Mouse (Mus musculus) MEL-GATA-1-ER (cell line): Measurements from ENCODE around the gene Sphk2.
A peak's percentile ranks its signal among the peaks of the same experiment; 100 is the strongest.

Experiments used
- DNase-seq: peaks from one replicate; pipeline ENCODE4 v3.0.0-alpha.2; 2012; ENCODE audit warnings: low read depth; ENCODE audit errors: extremely low read depth

Gene Sphk2

GRCm38 (mm10) chr7:45725151-45725550, 7.3 kb upstream of the Sphk2 start:
- DNase-seq: no peak

GRCm38 (mm10) chr7:45723781-45724180, 6.0 kb upstream of the Sphk2 start:
- no peak for DNase-seq

- DNase-seq: no peak
Measured at GRCm38 (mm10) chr7:45723301-45723700, 5.5 kb upstream of the Sphk2 start.

- no peak for DNase-seq
Measured at GRCm38 (mm10) chr7:45722348-45722713, 4.5 kb upstream of the Sphk2 start.

DNA sequence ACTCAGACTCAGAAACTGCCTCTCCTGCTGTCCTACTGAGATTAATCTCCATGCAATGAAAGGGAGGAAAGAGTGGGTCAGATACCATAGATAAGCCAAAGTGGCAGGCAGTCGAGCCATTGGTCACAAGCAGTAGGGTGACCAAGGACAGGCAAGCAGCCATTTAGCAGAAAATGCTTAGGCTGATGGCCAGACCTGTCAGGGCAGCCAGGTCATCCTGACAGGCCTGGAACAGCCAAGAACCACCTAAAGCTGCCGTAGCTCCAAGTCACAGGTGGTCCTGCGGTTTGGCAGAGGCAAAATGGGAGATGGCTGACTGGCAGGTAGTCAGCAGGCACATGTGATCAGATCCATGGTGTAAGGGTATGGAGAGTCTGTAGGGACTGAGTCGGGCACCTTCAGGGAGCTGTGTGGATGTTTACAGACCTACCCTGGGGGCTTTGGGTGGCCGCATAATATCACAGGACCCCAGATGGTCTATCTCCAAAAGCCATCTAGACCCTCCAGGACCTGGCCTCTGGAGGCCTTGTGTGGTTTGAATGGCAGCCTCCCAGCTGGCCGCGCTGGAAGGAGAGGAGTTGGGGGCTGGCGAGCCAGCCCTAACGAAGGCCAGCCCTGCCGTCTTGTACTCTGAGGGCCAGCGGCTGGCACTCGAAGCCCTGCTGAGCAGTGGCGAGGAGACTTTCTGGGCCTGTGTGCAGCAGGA, 4.0 kb upstream of the Sphk2 start:
- DNase-seq: no peak

DNA sequence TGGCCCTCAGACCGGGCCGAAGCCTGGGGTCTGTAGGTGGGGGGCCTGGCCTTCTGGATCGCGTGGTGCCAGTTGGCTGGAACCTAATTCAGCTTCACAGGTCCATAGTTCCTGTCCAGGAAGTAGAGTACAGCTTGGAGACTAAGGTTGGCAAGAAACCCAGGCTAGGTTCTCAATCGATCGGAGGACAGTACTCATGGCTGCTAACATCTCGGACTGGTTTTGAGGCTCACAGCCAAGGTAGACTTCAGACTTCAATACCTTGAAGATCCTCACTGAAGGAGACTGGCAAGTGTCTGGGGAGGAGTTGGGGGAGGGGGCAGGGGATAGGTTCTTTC, 3.4 kb upstream of the Sphk2 start:
- DNase-seq: no peak

DNA sequence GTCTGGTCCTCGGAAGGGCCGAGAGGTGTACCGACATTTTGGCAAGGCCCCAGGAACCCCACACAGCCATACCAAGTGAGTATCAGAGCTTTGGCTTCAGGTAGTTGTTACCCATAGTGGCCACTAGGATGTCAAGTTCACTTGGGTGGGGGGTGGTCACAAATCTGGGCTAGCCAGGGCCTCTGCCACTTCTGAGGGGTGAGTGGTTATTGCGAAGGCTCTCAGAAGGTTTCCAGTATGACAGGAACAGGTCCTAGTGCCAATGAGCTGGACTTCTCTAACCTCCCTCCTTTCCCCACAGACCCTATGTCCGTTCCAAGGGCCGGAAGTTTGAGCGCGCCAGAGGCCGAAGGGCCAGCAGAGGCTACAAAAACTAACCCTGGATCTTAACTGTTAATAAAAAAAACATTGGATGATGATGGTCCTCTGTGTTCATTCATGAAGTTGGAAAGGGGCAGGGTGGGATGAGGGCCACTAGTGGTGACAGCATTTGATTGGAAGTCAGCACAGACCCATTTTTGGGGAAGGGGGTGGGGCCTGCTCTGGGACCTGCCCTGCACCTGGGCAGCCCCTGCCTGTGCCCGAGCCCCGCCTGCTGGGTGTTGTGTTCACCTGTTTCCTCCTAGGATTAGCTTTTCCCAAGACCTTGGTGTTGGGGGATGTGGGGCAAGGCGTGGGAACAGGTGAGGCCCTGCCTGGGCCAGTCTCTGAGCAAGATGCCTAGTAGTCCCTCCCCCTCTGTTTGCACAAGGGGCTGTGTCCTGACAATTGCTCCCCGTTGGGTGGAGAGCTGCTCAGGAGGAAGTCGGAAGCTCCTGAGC, 2.8 kb upstream of the Sphk2 start, which contains the start of gene Fam83e:
Gene Fam83e, plus strand, starts transcription at position 800 of the 821 bp plus-strand sequence.
- DNase-seq: no peak

GRCm38 (mm10) chr7:45719738-45720412, 2.1 kb upstream of the Sphk2 start:
- no peak for DNase-seq

- no peak for DNase-seq
Measured at GRCm38 (mm10) chr7:45719180-45719579, 1.4 kb upstream of the Sphk2 start.

- DNase-seq: no peak
Measured at GRCm38 (mm10) chr7:45718331-45718730, 529 bp upstream of the Sphk2 start.

DNA sequence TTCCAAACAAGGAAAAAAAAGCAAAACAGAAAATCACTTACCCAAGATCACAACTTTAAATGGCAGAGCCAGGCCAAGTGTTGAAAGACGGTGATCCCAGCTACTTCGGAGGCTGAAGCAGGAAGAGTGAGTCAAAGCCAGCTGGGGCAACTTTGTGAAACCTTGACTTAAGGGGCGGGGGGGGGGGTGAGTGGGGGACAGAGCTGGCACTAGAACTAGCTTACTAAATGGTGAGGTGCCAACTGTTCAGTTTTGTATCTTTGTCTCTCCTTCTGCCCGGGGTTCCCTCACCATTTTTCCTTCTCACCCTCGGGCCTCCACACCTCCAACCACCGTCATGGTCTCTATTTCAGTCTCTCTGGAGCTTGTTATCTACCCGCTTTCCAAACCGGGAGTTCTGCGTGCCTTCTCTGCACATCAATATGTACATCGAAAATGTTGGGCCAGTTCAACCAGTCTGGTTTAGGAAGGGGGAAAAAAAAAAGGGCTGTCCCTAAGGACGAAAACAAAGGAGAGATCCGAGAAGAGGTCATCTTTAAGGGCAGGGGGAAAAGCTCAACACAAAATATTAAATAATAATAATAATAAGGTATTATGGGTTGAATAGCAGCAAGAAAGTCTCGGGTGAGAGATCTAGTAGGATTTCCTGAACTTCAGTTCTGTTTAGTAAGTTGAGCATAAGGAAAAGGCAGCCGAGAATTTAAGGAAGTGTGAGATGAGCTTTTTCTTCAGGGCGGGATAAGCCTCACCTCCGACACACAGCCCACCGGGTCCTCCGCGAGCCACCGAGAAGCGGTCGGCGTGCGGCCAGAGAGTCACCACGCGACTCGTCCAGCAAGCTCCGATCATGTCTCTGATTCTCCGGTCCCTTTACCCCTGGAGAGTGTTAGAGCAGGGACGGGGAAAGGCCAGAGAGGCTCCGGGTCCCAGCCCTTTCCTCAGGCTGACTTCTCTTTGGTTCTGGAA, 567 bp downstream of the Sphk2 start:
- DNase-seq: no peak

DNA sequence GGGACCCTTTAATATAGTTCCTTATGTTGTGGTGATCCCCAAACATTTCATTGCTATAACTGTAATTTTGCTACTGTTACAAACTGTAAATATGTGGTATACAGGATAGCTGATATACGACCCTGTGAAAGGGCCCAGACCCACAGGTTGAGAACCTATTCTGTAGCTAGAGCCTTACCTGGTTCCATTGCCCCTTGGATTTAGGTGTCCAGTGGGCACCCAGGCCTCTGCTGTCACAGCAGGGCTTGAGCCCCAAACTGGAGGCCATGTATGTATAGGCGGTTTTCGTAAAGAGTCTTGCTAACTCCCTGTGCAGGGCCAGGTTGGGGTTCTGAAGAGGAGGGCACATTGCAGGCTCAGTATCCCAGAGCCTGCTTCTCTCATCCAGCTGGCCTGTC, 1.3 kb downstream of the Sphk2 start:
- no peak for DNase-seq

DNA sequence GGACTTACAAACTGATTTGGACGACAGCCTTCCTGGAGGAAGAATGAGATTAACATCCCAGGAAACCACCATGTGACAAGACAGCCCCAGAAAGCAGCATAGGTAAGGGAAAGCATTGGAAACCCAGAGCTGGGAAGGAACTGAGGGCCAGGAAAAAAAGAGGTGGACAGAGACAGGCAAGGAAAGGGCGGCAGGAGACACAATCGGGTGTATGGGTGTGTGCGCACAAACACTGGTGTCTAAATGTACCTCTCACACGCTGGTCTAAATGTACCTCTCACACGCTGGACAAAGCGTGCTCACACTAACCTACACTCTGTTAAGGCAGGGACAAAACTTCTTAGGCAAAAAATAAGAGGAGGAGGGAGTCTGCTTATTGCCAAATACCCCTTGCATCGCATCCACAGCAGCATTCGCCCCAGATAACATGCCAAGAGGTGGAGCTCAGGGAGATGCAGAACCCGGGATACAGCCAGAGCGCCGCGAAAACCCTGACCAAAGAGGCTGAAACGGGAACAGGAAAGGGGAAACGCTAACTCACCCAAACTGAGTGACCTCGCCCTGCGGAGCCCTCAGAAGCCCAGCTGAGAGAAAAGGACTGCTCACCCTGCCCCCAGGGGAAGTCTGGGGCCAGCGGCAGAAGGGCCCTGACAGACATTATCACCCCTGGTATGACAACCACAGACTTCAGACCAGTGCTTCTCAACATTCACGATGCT, 1.9 kb downstream of the Sphk2 start:
- peak; percentile 51 for DNase-seq

DNA sequence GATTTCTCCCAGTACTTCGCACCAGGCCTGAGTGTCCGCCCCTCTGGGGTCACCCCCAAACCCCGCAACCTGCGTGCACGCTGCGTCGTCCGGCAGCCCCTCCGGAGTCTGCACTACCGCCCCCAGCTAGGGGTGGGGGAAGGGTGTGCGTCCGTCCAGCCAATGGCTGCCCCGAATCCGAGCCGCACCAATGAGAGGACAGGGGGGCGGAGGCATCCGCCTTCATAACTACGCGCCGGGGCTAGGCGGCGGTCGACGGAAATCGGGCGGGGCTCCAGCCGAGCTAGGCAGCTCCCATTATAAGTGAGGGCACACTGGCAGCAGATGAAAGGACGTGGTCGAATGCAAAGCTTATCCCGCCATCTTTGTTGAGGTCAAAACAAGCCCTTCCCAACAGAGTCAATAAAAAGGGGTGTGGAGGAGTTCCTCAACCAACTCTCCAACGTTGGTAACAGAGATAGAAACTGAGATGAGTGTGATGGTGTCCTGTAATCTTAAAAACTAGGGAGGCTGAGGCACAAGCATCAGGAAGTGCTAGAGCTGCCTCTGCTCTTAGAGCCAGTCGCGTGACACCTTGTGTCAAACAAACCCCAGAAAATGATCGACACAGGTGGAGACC, 2.6 kb downstream of the Sphk2 start, which contains the start of gene Rpl18:
Gene Rpl18, plus strand, starts transcription at position 368 of the 619 bp plus-strand sequence.
- DNase-seq: peak; percentile 96

GRCm38 (mm10) chr7:45714630-45715089, 3.1 kb downstream of the Sphk2 start:
- DNase-seq: no peak

GRCm38 (mm10) chr7:45713881-45714520, 3.8 kb downstream of the Sphk2 start:
- no peak for DNase-seq

GRCm38 (mm10) chr7:45713396-45713795, 4.4 kb downstream of the Sphk2 start:
- no peak for DNase-seq

DNA sequence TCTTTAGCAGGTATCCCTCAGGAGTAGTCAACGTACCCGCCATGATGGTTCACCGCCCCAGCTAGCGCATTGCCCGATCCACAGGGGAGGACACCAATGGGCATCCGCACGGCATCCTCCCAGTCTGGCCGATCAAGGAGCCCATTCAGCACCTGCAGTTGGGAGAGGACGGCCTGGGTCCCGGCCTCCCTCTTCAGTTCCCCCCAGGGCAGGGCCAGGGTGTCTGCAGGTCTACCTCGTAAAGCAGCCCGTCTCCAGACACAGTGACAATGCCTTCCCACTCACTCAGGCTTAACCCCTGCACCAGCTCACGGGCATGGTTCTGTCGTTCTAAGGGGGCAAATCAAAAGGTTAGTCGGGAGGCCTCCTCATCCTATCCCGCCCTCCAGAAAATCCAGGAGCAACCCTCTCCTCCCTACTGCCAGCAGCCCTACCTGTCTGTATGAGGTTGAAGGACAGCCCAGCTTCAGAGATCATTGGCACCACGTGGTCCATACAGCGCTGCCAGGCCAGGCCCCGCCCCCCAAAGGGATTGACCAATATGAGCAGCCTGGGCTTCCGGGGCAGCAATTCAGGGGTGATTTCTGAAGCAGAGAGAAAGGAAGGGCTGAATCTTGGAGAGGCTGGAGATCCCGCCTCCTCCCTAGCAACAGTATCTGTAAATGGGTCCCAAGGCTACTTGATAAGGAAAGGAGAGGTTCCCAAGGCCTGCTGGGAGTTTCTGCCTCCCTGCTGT, 5.6 kb downstream of the Sphk2 start:
- no peak for DNase-seq
